Mouse (Mus musculus): ENCODE measurements around the gene Disc1. TPM values are rescaled to one million over a fixed set of nuclear protein-coding genes. Genes with fewer than 3 reads are reported as not detected.
A peak's percentile ranks its signal among the peaks of the same experiment; 100 is the strongest.

Disc1 gene
- polyA plus RNA-seq, 1 experiment from 2014 or later = 2.3 TPM

DNA sequence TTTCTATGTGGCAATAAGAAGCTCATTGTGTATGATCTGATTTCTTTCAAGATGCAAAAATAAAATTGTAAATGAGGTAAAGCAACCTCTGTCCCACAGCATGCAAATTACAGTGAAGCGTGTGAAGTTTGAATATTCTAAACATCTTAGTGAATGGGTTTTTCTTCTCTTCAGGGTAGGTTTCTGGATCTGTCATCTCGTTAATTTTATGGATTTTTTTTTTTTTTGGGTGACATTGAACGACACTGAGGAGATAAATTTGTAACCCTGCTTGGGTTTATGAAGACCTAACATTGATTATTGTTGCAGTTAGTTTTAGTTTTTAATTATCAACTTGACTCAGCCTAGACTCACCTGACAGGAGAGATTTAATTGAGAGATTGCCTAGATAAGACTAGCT lies 43.1 kb downstream of the Disc1 start:
- no peaks in the 10 kb centered on the region for H3K27me3 ChIP-seq (ENCODE audit: control insufficient read depth, insufficient read depth, low read length)

DNA sequence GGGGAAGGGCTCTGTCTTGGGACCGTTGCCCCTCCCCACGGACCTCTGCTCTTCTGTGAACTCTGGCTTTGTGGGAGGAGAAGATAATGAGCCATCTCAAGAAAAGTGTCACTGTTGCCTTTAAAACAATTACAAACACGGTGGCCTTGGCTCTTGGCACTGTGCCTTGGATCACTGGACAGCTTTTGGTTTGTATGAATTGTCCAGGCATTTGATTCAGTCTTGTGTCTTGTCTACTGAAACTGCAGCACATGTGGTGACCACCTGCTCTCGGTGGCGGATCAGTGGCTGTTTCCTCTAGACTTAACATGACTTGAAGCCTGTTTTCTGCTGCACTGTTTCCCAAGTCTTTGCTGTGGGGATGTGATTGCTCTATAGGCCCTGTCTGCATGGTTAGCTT lies 44.1 kb downstream of the Disc1 start:
- no peaks in the 10 kb centered on the region for H3K27me3 ChIP-seq (ENCODE audit: control insufficient read depth, insufficient read depth, low read length)
- WGBS = 63% methylated on average over 5 of the region's 5 CpGs
- no peak overlapping the region for H3K9ac ChIP-seq (ENCODE audit: low read length)
- no peak overlapping the region for H3K27ac ChIP-seq (ENCODE audit: low read length)
- H3K4me3 ChIP-seq (ENCODE audit: low read length) = no peak overlapping the region
- ATAC-seq (replicated peaks; ENCODE audit: extremely low read depth, insufficient read depth, low FRiP score) = no peak
- peaks cover 14% of the 10 kb centered on the region for H3K4me1 ChIP-seq (ENCODE audit: control insufficient read depth, insufficient read depth, low read length)
- H3K36me3 ChIP-seq (ENCODE audit: control insufficient read depth, insufficient read depth) = no peaks in the 10 kb centered on the region
- no peaks in the 10 kb centered on the region for H3K9me3 ChIP-seq (replicated peaks; ENCODE audit: control insufficient read depth, low read length)
- H3K4me2 ChIP-seq (ENCODE audit: low read depth, low read length) = no peak overlapping the region

More for the DNA sequence above, 43.1 kb downstream of the Disc1 start:
- 83% methylated on average over 3 of the region's 3 CpGs for WGBS
- no peaks in the 10 kb centered on the region for H3K9me3 ChIP-seq (replicated peaks; ENCODE audit: control insufficient read depth, low read length)
- no peak overlapping the region for H3K27ac ChIP-seq (ENCODE audit: low read length)
- no peak overlapping the region for H3K4me3 ChIP-seq (ENCODE audit: low read length)
- no peaks in the 10 kb centered on the region for H3K36me3 ChIP-seq (ENCODE audit: control insufficient read depth, insufficient read depth)
- no peak for ATAC-seq (replicated peaks; ENCODE audit: extremely low read depth, insufficient read depth, low FRiP score)
- H3K4me1 ChIP-seq (ENCODE audit: control insufficient read depth, insufficient read depth, low read length) = peaks cover 7% of the 10 kb centered on the region
- no peak overlapping the region for H3K4me2 ChIP-seq (ENCODE audit: low read depth, low read length)
- no peak overlapping the region for H3K9ac ChIP-seq (ENCODE audit: low read length)

GRCm38 (mm10) chr8:125102303-125102702 lies 48.3 kb downstream of the Disc1 start:
- Histone ChIP-seq H3K9me3 (replicated peaks; ENCODE audit: control insufficient read depth, low read length) (no peaks in the 10 kb centered on the region), H3K27me3 (ENCODE audit: control insufficient read depth, insufficient read depth, low read length) (no peaks in the 10 kb centered on the region), H3K4me1 (ENCODE audit: control insufficient read depth, insufficient read depth, low read length) (peaks cover 14% of the 10 kb centered on the region), H3K27ac (ENCODE audit: low read length) (peak overlapping the region; percentile 9; the same call in 1 of the 2 replicates), H3K36me3 (ENCODE audit: control insufficient read depth, insufficient read depth) (no peaks in the 10 kb centered on the region), H3K9ac (ENCODE audit: low read length) (peak overlapping the region; percentile 56; the same call in 1 of the 2 replicates), H3K4me2 (ENCODE audit: low read depth, low read length) (peak overlapping the region; percentile 44), H3K4me3 (ENCODE audit: low read length) (peak overlapping the region; percentile 2; the same call in 1 of the 2 replicates)
- ATAC-seq (replicated peaks; ENCODE audit: extremely low read depth, insufficient read depth, low FRiP score) = no peak; the same call in 1 of the 2 replicates
- 28% methylated on average over 13 of the region's 13 CpGs for WGBS

DNA sequence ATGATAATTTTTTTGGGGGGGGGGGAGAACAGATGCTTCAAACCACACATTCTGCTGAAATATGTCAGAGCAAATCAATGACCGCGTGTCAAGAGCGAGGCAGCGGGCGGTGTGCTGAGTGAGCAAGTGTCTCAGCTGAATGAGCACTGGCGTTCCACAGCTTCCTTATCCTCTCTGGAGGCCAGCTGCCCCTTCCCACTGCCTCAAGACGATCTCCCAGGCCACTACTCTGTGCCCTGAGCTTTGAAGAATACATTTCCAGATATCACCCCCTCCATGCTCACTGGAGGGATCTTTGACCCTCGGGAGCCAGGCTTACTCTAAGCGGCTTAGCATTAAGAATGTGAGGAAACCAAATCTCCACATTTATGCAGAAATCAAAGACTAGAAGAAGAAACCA lies 59.2 kb downstream of the Disc1 start:
- H3K27ac ChIP-seq (ENCODE audit: low read length) = no peak overlapping the region
- no peaks in the 10 kb centered on the region for H3K4me1 ChIP-seq (ENCODE audit: control insufficient read depth, insufficient read depth, low read length)
- H3K4me3 ChIP-seq (ENCODE audit: low read length) = no peak overlapping the region
- H3K27me3 ChIP-seq (ENCODE audit: control insufficient read depth, insufficient read depth, low read length) = no peaks in the 10 kb centered on the region
- ATAC-seq (replicated peaks; ENCODE audit: extremely low read depth, insufficient read depth, low FRiP score) = no peak
- WGBS = 54% methylated on average over 9 of the region's 9 CpGs
- H3K9me3 ChIP-seq (replicated peaks; ENCODE audit: control insufficient read depth, low read length) = no peaks in the 10 kb centered on the region
- no peak overlapping the region for H3K9ac ChIP-seq (ENCODE audit: low read length)
- no peaks in the 10 kb centered on the region for H3K36me3 ChIP-seq (ENCODE audit: control insufficient read depth, insufficient read depth)
- H3K4me2 ChIP-seq (ENCODE audit: low read depth, low read length) = no peak overlapping the region

- no peaks in the 10 kb centered on the region for H3K4me1 ChIP-seq (ENCODE audit: control insufficient read depth, insufficient read depth, low read length)
- no peak for ATAC-seq (replicated peaks; ENCODE audit: extremely low read depth, insufficient read depth, low FRiP score)
- H3K9me3 ChIP-seq (replicated peaks; ENCODE audit: control insufficient read depth, low read length) = no peaks in the 10 kb centered on the region
- no peaks in the 10 kb centered on the region for H3K36me3 ChIP-seq (ENCODE audit: control insufficient read depth, insufficient read depth)
- no peak overlapping the region for H3K27ac ChIP-seq (ENCODE audit: low read length)
- no peak overlapping the region for H3K9ac ChIP-seq (ENCODE audit: low read length)
- H3K4me2 ChIP-seq (ENCODE audit: low read depth, low read length) = no peak overlapping the region
- WGBS = 71% methylated on average over 3 of the region's 3 CpGs
- H3K4me3 ChIP-seq (ENCODE audit: low read length) = no peak overlapping the region
- H3K27me3 ChIP-seq (ENCODE audit: control insufficient read depth, insufficient read depth, low read length) = no peaks in the 10 kb centered on the region
Measured at GRCm38 (mm10) chr8:125113831-125114230, 59.8 kb downstream of the Disc1 start.

DNA sequence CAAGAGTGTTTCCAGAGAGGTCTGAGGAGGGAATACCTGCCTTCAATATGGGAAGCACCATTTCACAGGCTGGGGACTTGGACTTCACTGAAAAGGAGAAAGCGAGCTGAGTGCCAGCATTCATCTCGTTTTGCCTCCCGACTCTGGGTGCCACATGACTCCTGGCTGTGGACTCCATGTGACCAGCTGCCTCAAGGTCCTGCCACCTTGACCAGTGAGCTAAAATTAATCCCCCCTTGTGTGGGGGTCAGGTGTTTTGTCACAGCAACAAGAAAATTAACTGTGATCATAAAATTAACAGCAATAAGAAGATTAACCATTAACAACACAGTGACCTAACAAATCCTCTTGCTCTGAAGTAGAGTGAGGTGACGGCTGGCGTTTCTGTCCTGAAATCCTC lies 61.3 kb downstream of the Disc1 start:
- H3K27me3 ChIP-seq (ENCODE audit: control insufficient read depth, insufficient read depth, low read length) = no peaks in the 10 kb centered on the region
- 80% methylated on average over 5 of the region's 5 CpGs for WGBS

DNA sequence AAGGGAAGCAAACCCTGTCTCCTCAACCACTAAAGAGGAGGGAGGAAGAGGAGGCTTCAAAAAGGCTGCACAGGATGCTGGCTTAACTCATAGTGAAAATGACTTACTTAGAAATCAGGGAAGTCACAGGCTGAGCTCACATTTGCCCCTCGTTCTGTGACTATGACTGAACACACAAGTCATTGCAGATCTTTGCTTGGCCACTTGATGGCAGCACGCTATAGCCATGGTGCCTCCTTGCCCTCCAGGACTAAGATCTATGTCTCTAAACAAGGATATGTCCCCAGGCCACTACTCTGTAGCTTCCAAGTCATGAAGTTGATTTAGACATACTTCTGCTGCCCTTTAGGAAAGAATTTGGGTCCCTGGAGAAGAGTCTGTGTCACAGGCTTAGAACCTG lies 62.6 kb downstream of the Disc1 start:
- H3K36me3 ChIP-seq (ENCODE audit: control insufficient read depth, insufficient read depth) = no peaks in the 10 kb centered on the region
- H3K4me1 ChIP-seq (ENCODE audit: control insufficient read depth, insufficient read depth, low read length) = peaks cover 3% of the 10 kb centered on the region; the same call in 1 of the 2 replicates
- H3K27ac ChIP-seq (ENCODE audit: low read length) = no peak overlapping the region
- no peak overlapping the region for H3K4me3 ChIP-seq (ENCODE audit: low read length)
- 11% methylated on average over 2 of the region's 2 CpGs for WGBS
- H3K27me3 ChIP-seq (ENCODE audit: control insufficient read depth, insufficient read depth, low read length) = no peaks in the 10 kb centered on the region
- no peaks in the 10 kb centered on the region for H3K9me3 ChIP-seq (replicated peaks; ENCODE audit: control insufficient read depth, low read length)
- ATAC-seq (replicated peaks; ENCODE audit: extremely low read depth, insufficient read depth, low FRiP score) = no peak
- no peak overlapping the region for H3K9ac ChIP-seq (ENCODE audit: low read length)
- H3K4me2 ChIP-seq (ENCODE audit: low read depth, low read length) = no peak overlapping the region

More for the DNA sequence above, 61.3 kb downstream of the Disc1 start:
- Histone ChIP-seq H3K9ac (ENCODE audit: low read length) (no peak overlapping the region), H3K4me3 (ENCODE audit: low read length) (no peak overlapping the region), H3K4me1 (ENCODE audit: control insufficient read depth, insufficient read depth, low read length) (no peaks in the 10 kb centered on the region; the same call in 1 of the 2 replicates), H3K36me3 (ENCODE audit: control insufficient read depth, insufficient read depth) (no peaks in the 10 kb centered on the region), H3K27ac (ENCODE audit: low read length) (no peak overlapping the region), H3K4me2 (ENCODE audit: low read depth, low read length) (no peak overlapping the region), H3K9me3 (replicated peaks; ENCODE audit: control insufficient read depth, low read length) (no peaks in the 10 kb centered on the region)
- ATAC-seq (replicated peaks; ENCODE audit: extremely low read depth, insufficient read depth, low FRiP score) = no peak

GRCm38 (mm10) chr8:125126482-125126881 lies 72.5 kb downstream of the Disc1 start:
- no peak overlapping the region for H3K9ac ChIP-seq (ENCODE audit: low read length)
- H3K4me2 ChIP-seq (ENCODE audit: low read depth, low read length) = no peak overlapping the region
- H3K4me1 ChIP-seq (ENCODE audit: control insufficient read depth, insufficient read depth, low read length) = peaks cover 6% of the 10 kb centered on the region; the same call in 1 of the 2 replicates
- ATAC-seq (replicated peaks; ENCODE audit: extremely low read depth, insufficient read depth, low FRiP score) = no peak
- H3K27ac ChIP-seq (ENCODE audit: low read length) = no peak overlapping the region
- H3K27me3 ChIP-seq (ENCODE audit: control insufficient read depth, insufficient read depth, low read length) = no peaks in the 10 kb centered on the region
- H3K4me3 ChIP-seq (ENCODE audit: low read length) = no peak overlapping the region
- H3K36me3 ChIP-seq (ENCODE audit: control insufficient read depth, insufficient read depth) = no peaks in the 10 kb centered on the region
- H3K9me3 ChIP-seq (replicated peaks; ENCODE audit: control insufficient read depth, low read length) = no peaks in the 10 kb centered on the region
- WGBS = 80% methylated on average over 4 of the region's 4 CpGs

DNA sequence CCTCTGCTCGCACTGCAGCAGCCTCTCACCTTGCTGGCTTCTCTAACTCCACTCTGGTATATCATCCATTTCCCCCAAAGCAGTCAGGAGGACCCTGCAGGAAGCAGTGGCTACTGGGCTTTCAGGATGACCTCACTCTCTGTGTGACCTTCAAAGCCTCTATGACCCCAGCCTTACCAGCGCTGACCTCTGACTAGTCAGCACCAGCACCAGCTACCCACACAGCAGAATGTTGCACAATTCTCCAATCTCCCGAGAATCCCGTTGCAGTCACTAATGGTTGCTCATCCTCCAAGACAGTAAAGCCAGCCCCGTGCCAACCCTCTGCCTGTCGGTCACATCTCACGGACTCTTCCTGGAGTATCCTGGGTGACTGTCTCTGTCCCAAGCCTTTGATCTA lies 73.6 kb downstream of the Disc1 start:
- no peak overlapping the region for H3K27ac ChIP-seq (ENCODE audit: low read length)
- WGBS = 82% methylated on average over 7 of the region's 7 CpGs
- H3K9me3 ChIP-seq (replicated peaks; ENCODE audit: control insufficient read depth, low read length) = no peaks in the 10 kb centered on the region
- no peaks in the 10 kb centered on the region for H3K27me3 ChIP-seq (ENCODE audit: control insufficient read depth, insufficient read depth, low read length)
- peaks cover 6% of the 10 kb centered on the region; the same call in 1 of the 2 replicates for H3K4me1 ChIP-seq (ENCODE audit: control insufficient read depth, insufficient read depth, low read length)
- H3K4me3 ChIP-seq (ENCODE audit: low read length) = no peak overlapping the region
- no peaks in the 10 kb centered on the region for H3K36me3 ChIP-seq (ENCODE audit: control insufficient read depth, insufficient read depth)
- no peak overlapping the region for H3K4me2 ChIP-seq (ENCODE audit: low read depth, low read length)
- ATAC-seq (replicated peaks; ENCODE audit: extremely low read depth, insufficient read depth, low FRiP score) = no peak
- H3K9ac ChIP-seq (ENCODE audit: low read length) = no peak overlapping the region

Data from heart, embryonic 16.5 days (tissue).